Mouse (Mus musculus) MEL (cell line): ENCODE measurements around the gene Itih1.

Source experiments
- CTCF ChIP-seq, 3 experiments: IDR thresholded peaks in 2 of 3; conservative IDR thresholded peaks in 1 of 3; 2 replicates each; pipeline ENCODE4 v1.5.1; 2011 to 2012; ENCODE audit warnings: low read length in 3 of 3, low read depth in 2 of 3, mild to moderate bottlenecking in 2 of 3, improper control_type of control experiment in 1 of 3, inconsistent platforms in 1 of 3, mixed read lengths in 1 of 3, moderate library complexity in 1 of 3; ENCODE audit not compliant: control insufficient read depth in 1 of 3, insufficient read depth in 1 of 3, poor library complexity in 1 of 3, severe bottlenecking in 1 of 3
- MYB ChIP-seq: IDR thresholded peaks from 2 replicates; pipeline ENCODE4 v1.6.1; 2011; ENCODE audit warnings: mild to moderate bottlenecking, low read depth, low read length, improper control_type of control experiment
- NELFE ChIP-seq: IDR thresholded peaks from 2 replicates; pipeline ENCODE4 v1.6.1; 2011; ENCODE audit warnings: low read depth, low read length, improper control_type of control experiment
- TAL1 ChIP-seq: IDR thresholded peaks from 2 replicates; pipeline ENCODE4 v1.6.1; 2012; ENCODE audit warnings: mild to moderate bottlenecking, inconsistent platforms, low read length, moderate library complexity, mixed read lengths

DNA sequence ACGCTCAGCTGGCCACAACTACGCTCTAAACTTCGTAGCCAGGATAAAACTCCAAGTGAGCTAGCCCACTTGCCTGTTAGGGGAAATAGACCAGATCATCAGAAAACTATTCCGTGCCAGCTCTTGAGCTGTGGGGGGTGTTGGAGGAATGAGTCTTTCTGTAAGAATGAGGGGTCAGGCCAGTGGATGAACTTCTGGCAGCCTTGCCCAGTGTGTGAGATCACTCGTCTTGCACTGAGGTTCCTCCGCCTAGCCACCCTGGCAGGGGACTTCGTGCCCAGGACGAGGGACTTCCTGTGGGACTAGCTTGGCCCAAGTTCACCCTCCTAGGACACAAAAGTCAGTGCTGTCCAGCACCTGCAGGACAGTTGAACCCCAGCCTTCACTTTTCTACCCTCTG is 38.8 kb downstream of the Itih1 start:
- TF ChIP-seq NELFE, result no peak
- no peak for TF ChIP-seq CTCF (IDR thresholded peaks at IDR 0.05 in 2 of 3, conservative IDR thresholded peaks at IDR 0.05 in 1 of 3; ENCODE audit: control insufficient read depth in 1 of 3, insufficient read depth in 1 of 3, low read depth in 2 of 3, low read length in 3 of 3, poor library complexity in 1 of 3, severe bottlenecking in 1 of 3)
- TF ChIP-seq MYB, result no peak
- no peak for TF ChIP-seq TAL1
